Mouse (Mus musculus): ENCODE data around the gene Acap1. TPM values are rescaled to one million over a fixed set of nuclear protein-coding genes. Genes with fewer than 3 reads are reported as not detected.

Acap1 gene
- polyA plus RNA-seq, 1 experiment from 2014 or later = 6.1 TPM

DNA sequence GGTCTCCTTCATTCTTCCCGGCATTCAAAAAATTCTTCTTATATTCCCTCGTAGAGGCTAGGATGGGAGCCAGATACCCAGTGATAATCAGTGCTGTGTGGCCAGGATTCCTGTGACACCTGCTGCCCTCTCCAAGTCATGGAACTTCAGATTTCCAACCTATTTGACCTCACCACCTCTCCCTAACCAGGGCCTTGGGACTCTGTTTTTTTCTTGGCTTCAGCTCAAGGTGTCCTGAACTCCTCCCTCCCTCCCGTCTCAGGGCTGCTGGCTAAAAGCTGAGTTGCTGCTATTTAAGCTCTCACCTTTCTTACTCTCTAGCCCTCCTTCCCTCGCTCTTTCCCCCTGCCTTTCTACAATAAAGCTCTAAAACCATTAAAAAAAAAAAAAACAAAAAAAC lies 4.5 kb upstream of the Acap1 start:
- H3K27me3 ChIP-seq (replicated peaks) = no peaks in the 10 kb centered on the region
- H3K27ac ChIP-seq = no peak overlapping the region
- peaks cover 12% of the 10 kb centered on the region for H3K36me3 ChIP-seq

DNA sequence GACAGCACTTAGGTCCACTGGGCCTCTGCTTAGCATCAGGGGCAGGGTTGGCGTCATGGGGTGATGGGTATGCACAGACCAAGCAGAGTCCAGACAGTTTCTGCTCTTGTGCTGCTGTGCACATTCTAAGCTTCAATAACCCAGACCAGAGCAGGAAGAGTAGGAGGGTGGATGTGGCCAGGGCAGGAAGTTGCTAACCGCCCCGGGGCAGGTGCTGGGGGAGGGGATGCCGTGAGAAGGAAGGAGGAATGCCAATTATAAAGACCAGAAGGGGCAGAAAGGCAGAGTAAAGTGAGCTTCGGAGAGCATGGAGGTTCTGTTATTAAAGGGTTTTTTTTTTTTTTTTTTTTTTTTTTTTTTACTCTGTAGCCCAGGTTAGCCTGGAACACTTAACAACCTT lies 668 bp downstream of the Acap1 start:
- no peaks in the 10 kb centered on the region for H3K9me3 ChIP-seq
- WGBS = 71% methylated on average over 5 of the region's 5 CpGs
- H3K27me3 ChIP-seq (replicated peaks) = no peaks in the 10 kb centered on the region
- H3K4me1 ChIP-seq = peaks cover 9% of the 10 kb centered on the region; the same call in 1 of the 2 replicates
- no peak overlapping the region for H3K4me3 ChIP-seq (replicated peaks)
- no peak overlapping the region for H3K27ac ChIP-seq
- no peak overlapping the region for H3K9ac ChIP-seq
- ATAC-seq (ENCODE audit: insufficient read depth, low FRiP score, low read depth) = no peak
- no peaks in the 10 kb centered on the region for H3K36me3 ChIP-seq
- H3K4me2 ChIP-seq = no peak overlapping the region

More for the DNA sequence above, 4.5 kb upstream of the Acap1 start:
- no peak for ATAC-seq (ENCODE audit: insufficient read depth, low FRiP score, low read depth)
- Histone ChIP-seq H3K9me3 (no peaks in the 10 kb centered on the region), H3K9ac (no peak overlapping the region; the same call in 1 of the 2 replicates), H3K4me2 (peak overlapping the region; percentile 95), H3K4me3 (replicated peaks) (peak overlapping the region; percentile 84), H3K4me1 (peaks cover 25% of the 10 kb centered on the region)
- WGBS = 15% methylated on average over 4 of the region's 4 CpGs

DNA sequence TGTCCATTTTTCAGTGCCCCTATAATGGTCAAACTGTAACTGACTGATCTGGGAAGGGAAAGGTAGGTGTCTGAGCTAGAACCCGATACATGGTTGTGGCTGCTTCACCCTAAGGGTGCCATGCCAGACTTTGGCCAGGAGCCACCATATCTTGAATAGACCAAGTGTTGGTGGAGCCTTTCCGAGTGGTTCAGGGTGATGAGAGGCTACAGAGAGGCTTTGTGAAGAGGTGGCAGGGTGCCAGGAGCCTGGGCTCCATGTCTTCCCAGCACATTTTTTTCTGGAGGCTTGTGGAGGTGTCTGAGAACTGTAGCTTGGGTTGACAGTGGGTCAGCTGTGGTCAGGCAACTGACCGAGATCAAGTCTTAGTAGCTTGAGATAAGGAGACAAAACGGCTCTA lies 3.9 kb downstream of the Acap1 start:
- WGBS = 65% methylated on average over 4 of the region's 4 CpGs

GRCm38 (mm10) chr11:69886907-69887635 lies 8.3 kb downstream of the Acap1 start:
- WGBS = 52% methylated on average over 8 of the region's 8 CpGs
- Histone ChIP-seq H3K4me3 (replicated peaks) (no peak overlapping the region), H3K4me1 (no peaks in the 10 kb centered on the region), H3K27me3 (replicated peaks) (no peaks in the 10 kb centered on the region), H3K4me2 (no peak overlapping the region), H3K9ac (no peak overlapping the region), H3K36me3 (no peaks in the 10 kb centered on the region), H3K27ac (no peak overlapping the region), H3K9me3 (no peaks in the 10 kb centered on the region)
- ATAC-seq (ENCODE audit: insufficient read depth, low FRiP score, low read depth) = no peak

More for the DNA sequence above, 3.9 kb downstream of the Acap1 start:
- H3K4me1 ChIP-seq = no peaks in the 10 kb centered on the region
- no peak for ATAC-seq (ENCODE audit: insufficient read depth, low FRiP score, low read depth)
- H3K4me3 ChIP-seq (replicated peaks) = no peak overlapping the region
- H3K27me3 ChIP-seq (replicated peaks) = no peaks in the 10 kb centered on the region
- H3K36me3 ChIP-seq = no peaks in the 10 kb centered on the region
- H3K9ac ChIP-seq = no peak overlapping the region
- H3K4me2 ChIP-seq = no peak overlapping the region
- no peak overlapping the region for H3K27ac ChIP-seq
- no peaks in the 10 kb centered on the region for H3K9me3 ChIP-seq

GRCm38 (mm10) chr11:69884663-69885062 lies 10.7 kb downstream of the Acap1 start:
- no peak for ATAC-seq (ENCODE audit: insufficient read depth, low FRiP score, low read depth)
- no peak overlapping the region for H3K4me2 ChIP-seq
- H3K27ac ChIP-seq = peak overlapping the region; percentile 46; the same call in 1 of the 2 replicates
- H3K9ac ChIP-seq = no peak overlapping the region
- H3K9me3 ChIP-seq = no peaks in the 10 kb centered on the region
- no peaks in the 10 kb centered on the region for H3K27me3 ChIP-seq (replicated peaks)
- H3K36me3 ChIP-seq = no peaks in the 10 kb centered on the region
- WGBS = 74% methylated on average over 8 of the region's 8 CpGs
- H3K4me3 ChIP-seq (replicated peaks) = no peak overlapping the region
- H3K4me1 ChIP-seq = peaks cover 13% of the 10 kb centered on the region

DNA sequence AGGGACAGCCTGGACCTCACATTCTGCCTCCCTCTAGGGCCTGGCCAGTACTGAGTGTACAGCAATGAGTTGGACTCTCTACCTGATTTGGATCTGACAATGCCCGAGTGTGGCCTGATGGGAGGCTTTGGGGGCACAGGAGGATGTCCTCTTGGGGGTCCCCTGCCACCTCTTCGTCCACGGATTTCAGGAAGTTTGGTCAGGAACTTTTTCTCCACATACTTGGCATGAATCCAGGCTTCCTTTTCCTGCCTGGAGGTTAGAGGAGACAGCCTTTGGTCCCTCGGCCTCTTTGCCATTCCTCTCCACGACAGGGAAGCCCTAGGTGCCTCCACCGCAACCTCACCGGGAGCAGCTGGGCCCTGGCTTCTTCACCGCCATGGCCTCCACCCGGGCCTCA lies 11.1 kb downstream of the Acap1 start:
- no peaks in the 10 kb centered on the region for H3K9me3 ChIP-seq
- H3K4me2 ChIP-seq = no peak overlapping the region
- H3K4me3 ChIP-seq (replicated peaks) = no peak overlapping the region
- H3K9ac ChIP-seq = no peak overlapping the region
- H3K27me3 ChIP-seq (replicated peaks) = no peaks in the 10 kb centered on the region
- ATAC-seq (ENCODE audit: insufficient read depth, low FRiP score, low read depth) = no peak
- H3K27ac ChIP-seq = peak overlapping the region; percentile 46; the same call in 1 of the 2 replicates
- 60% methylated on average over 9 of the region's 9 CpGs for WGBS
- peaks cover 17% of the 10 kb centered on the region for H3K4me1 ChIP-seq
- no peaks in the 10 kb centered on the region for H3K36me3 ChIP-seq

DNA sequence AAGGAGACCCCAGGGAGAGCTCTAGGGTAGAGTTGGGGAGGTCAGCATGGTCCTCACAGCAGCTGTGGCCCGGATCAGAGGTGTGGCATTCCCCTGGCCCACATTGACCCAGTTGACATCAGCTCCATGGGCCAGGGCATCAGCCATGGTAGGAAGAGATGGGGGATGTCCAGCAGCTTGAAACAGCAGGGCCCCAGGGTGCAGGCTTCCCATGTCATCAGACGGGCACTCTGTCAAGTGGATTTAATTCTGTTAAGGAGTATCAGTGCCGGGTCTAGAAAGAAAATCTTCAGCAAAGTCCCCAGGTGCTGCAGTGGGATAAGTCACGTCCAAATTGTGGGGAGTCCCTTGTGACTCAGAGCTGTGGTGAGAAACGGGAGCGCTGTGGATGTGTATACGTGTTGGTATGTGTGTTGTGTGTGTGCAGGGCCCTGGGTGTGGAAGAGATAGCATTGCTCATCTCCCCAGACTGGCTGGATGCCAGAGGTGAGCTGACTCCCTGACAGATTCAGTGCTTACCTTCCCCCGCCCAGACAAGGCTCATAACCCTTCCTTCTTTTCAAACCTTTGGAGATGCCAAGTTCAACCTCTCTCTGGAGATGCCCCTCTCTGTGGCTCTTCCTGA lies 11.7 kb downstream of the Acap1 start:
- no peaks in the 10 kb centered on the region for H3K27me3 ChIP-seq (replicated peaks)
- no peaks in the 10 kb centered on the region for H3K9me3 ChIP-seq
- no peak overlapping the region for H3K9ac ChIP-seq
- 81% methylated on average over 8 of the region's 8 CpGs for WGBS
- ATAC-seq (ENCODE audit: insufficient read depth, low FRiP score, low read depth) = no peak
- no peak overlapping the region for H3K4me3 ChIP-seq (replicated peaks)
- peaks cover 22% of the 10 kb centered on the region for H3K4me1 ChIP-seq
- H3K27ac ChIP-seq = peak overlapping the region; percentile 46; the same call in 1 of the 2 replicates
- no peak overlapping the region for H3K4me2 ChIP-seq
- H3K36me3 ChIP-seq = no peaks in the 10 kb centered on the region

GRCm38 (mm10) chr11:69883066-69883465 lies 12.3 kb downstream of the Acap1 start:
- no peak for ATAC-seq (ENCODE audit: insufficient read depth, low FRiP score, low read depth)
- Histone ChIP-seq H3K9ac (no peak overlapping the region), H3K4me2 (no peak overlapping the region), H3K4me1 (peaks cover 26% of the 10 kb centered on the region), H3K27ac (no peak overlapping the region), H3K9me3 (no peaks in the 10 kb centered on the region), H3K27me3 (replicated peaks) (no peaks in the 10 kb centered on the region), H3K36me3 (no peaks in the 10 kb centered on the region), H3K4me3 (replicated peaks) (no peak overlapping the region)
- WGBS = 63% methylated on average over 4 of the region's 4 CpGs

DNA sequence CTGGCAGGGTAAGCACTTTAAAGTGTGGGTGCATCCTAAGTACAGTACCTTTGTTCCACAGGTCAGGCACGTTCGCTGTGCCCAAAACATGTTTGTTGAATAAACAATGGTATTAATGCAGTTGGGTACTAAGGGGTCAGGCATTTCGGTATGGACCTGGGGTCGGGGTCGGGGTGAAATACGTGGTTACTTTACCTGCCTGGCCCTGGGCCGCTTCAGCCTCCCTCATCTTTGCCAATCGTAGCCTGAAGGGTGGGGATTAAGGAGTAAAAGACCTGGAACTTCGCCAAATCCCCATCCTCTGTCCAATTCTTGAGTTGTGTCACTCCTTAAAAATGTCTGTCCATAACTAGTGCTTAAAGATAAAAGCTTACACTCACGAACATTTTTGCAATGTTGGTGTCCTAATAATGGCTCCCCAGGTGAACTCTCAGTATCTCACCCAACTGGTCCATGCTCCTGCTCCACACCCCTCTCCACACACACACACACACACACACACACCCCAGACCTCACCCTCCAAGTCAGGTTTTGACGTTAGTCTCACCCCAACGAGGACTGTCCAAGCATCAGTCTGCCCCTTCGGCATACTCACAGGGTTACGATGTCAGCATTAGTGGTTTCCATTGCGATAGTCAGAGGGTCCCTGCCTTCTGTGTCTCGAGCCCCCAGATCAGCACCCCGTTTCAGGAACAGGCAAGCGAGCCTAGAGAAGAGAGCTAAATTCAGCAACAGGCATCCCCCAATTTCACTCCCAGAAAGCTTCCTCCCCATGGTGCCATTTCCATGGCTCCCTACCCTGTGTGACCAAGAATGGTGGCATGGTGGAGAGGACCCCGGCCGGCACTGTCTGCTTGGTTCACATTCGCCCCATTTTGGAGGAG lies 13.3 kb downstream of the Acap1 start:
- Histone ChIP-seq H3K9ac (peak overlapping the region; percentile 53; the same call in 1 of the 2 replicates), H3K27ac (peak overlapping the region; percentile 93), H3K36me3 (no peaks in the 10 kb centered on the region), H3K4me2 (peak overlapping the region; percentile 90), H3K27me3 (replicated peaks) (no peaks in the 10 kb centered on the region), H3K4me3 (replicated peaks) (peak overlapping the region; percentile 52), H3K4me1 (peaks cover 32% of the 10 kb centered on the region), H3K9me3 (no peaks in the 10 kb centered on the region)
- 61% methylated on average over 21 of the region's 21 CpGs for WGBS
- no peak for ATAC-seq (ENCODE audit: insufficient read depth, low FRiP score, low read depth)

GRCm38 (mm10) chr11:69880853-69881603 lies 14.3 kb downstream of the Acap1 start, which contains the start of gene Kctd11:
Gene Kctd11 (minus strand): TSS chr11:69881406.
- Histone ChIP-seq H3K36me3 (no peaks in the 10 kb centered on the region), H3K27me3 (replicated peaks) (no peaks in the 10 kb centered on the region), H3K9me3 (no peaks in the 10 kb centered on the region), H3K4me3 (replicated peaks) (peak within 1 kb of the TSS; percentile 52), H3K4me1 (peaks cover 42% of the 10 kb centered on the region), H3K4me2 (peak within 1 kb of the TSS; percentile 90), H3K27ac (peak within 1 kb of the TSS; percentile 93), H3K9ac (peak within 1 kb of the TSS; percentile 53)
- ATAC-seq (ENCODE audit: insufficient read depth, low FRiP score, low read depth) = peak; percentile 89
- under 1% methylated on average over 46 of the region's 46 CpGs for WGBS

DNA sequence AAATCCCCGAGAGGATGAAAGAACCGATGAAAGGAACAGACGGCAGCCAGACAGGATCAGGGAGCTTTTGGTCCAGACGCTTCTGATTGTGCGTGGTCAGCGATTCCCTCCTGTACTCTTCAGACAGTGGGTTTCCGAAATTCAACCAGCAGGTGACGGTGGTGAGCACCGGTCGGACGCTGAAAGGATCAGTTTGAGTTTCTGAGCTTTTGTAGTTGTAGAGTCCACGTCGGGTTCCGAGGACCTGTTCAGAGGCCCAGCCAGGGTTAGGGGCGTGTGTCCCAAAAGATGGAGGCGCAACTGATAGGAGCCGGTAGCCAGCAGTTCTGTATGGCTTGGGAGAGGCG lies 14.9 kb downstream of the Acap1 start:
- WGBS = under 1% methylated on average over 18 of the region's 18 CpGs
- Histone ChIP-seq H3K4me3 (replicated peaks) (peak overlapping the region; percentile 52), H3K4me2 (peak overlapping the region; percentile 90), H3K4me1 (peaks cover 47% of the 10 kb centered on the region), H3K27ac (peak overlapping the region; percentile 93), H3K27me3 (replicated peaks) (no peaks in the 10 kb centered on the region), H3K36me3 (no peaks in the 10 kb centered on the region), H3K9me3 (no peaks in the 10 kb centered on the region), H3K9ac (peak overlapping the region; percentile 53; the same call in 1 of the 2 replicates)
- ATAC-seq (ENCODE audit: insufficient read depth, low FRiP score, low read depth) = peak; percentile 31
